Mouse (Mus musculus) lung, postnatal 0 days (tissue): ENCODE data around the gene Sp1.

Experiments
- CTCF ChIP-seq: IDR thresholded peaks from 2 replicates; pipeline ENCODE4 v1.5.1; 2016; ENCODE audit warnings: antibody characterized with exemption, mild to moderate bottlenecking
- EP300 ChIP-seq: IDR thresholded peaks from 2 replicates; pipeline ENCODE4 v1.6.1; 2016; ENCODE audit warnings: antibody characterized with exemption, mild to moderate bottlenecking, control low read depth

GRCm38 (mm10) chr15:102445146-102445545 is 39.2 kb downstream of the Sp1 start, which contains the start of gene Amhr2:
- TF ChIP-seq CTCF (no peak), EP300 (no peak)
